ENCODE assay signal across 9 mouse cellular contexts in the genomic region with DNA sequence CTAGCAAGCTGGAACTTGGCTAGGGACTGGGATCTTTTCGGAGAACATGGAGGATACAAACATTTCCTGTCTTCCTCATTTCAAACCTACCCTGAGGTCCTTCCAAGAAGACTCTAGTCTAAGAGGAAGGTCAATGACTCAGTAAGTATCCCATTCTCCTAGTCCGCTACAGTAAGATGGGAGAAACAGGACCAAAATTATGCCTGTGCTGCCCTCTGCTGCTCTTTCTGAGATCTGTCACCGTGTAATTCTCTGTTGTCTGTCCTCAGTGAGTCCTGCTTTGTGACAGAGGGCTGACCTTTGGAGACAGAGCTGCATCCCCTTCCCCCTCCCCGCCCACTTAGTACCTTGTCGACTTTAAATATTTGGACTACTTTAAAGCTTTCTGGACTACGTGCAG.
A peak's percentile ranks its signal among the peaks of the same experiment; 100 is the strongest.
DNase-seq lines count a peak whose midpoint lies in the region; ATAC-seq and TF ChIP-seq lines count a peak whose summit lies in the region.
"Had no signal": no experiment of that assay in that cellular context is flagged by ENCODE, and none has a peak within 500 bp of the region (broad histone marks: within the 10 kb centered on the region; RNA-seq: fewer than 3 reads in every experiment).

No protein-coding gene starts in this region.

- no peaks in the 10 kb centered on the region for H3K4me1 ChIP-seq in heart, embryonic 12.5 days (replicated peaks)
- H3K4me1 ChIP-seq in limb, embryonic 14.5 days (ENCODE audit: control insufficient read depth, insufficient read depth, low read length): no peaks in the 10 kb centered on the region
- H3K4me1 ChIP-seq: heart, embryonic 15.5 days had no signal

- no peak overlapping the region for H3K4me3 ChIP-seq in heart, embryonic 12.5 days
- no peak overlapping the region for H3K4me3 ChIP-seq in limb, embryonic 14.5 days (replicated peaks; ENCODE audit: low read length)
- H3K4me3 ChIP-seq: heart, embryonic 15.5 days had no signal

- 22% methylated on average over 6 of the region's 6 CpGs for WGBS in heart, embryonic 12.5 days
- 20% methylated on average over 6 of the region's 6 CpGs for WGBS in limb, embryonic 14.5 days

- ATAC-seq in heart, embryonic 12.5 days (ENCODE audit: insufficient number of reproducible peaks, low FRiP score): 0 out of 2 replicates have a peak, but pooled peaks have one; percentile 15
- no peak for ATAC-seq in limb, embryonic 14.5 days (ENCODE audit: low FRiP score, low read depth)

- H3K9me3 ChIP-seq in heart, embryonic 12.5 days (replicated peaks): peaks cover 4% of the 10 kb centered on the region; the same call in 1 of the 2 replicates
- no peaks in the 10 kb centered on the region for H3K9me3 ChIP-seq in limb, embryonic 14.5 days (ENCODE audit: control insufficient read depth, low read length)
- H3K9me3 ChIP-seq: heart, embryonic 15.5 days had no signal

- no peak overlapping the region for H3K4me2 ChIP-seq in heart, embryonic 12.5 days
- H3K4me2 ChIP-seq in limb, embryonic 14.5 days (replicated peaks; ENCODE audit: low read depth, low read length, severe bottlenecking): no peak overlapping the region
- H3K4me2 ChIP-seq: heart, embryonic 15.5 days had no signal

- no peaks in the 10 kb centered on the region for H3K36me3 ChIP-seq in heart, embryonic 12.5 days
- H3K36me3 ChIP-seq in limb, embryonic 14.5 days (ENCODE audit: control insufficient read depth, insufficient read depth, low read length): no peaks in the 10 kb centered on the region
- H3K36me3 ChIP-seq: heart, embryonic 15.5 days had no signal

- TF ChIP-seq POLR2A in limb, embryonic 14.5 days (IDR thresholded peaks at IDR 0.05; ENCODE audit: borderline replicate concordance, extremely low read depth, insufficient read depth, insufficient read length): no peak

- no peak overlapping the region for H3K27ac ChIP-seq in heart, embryonic 12.5 days (ENCODE audit: poor library complexity, severe bottlenecking)
- no peak overlapping the region for H3K27ac ChIP-seq in limb, embryonic 14.5 days (replicated peaks; ENCODE audit: low read depth, low read length)
- H3K27ac ChIP-seq: heart, embryonic 15.5 days had no signal

- H3K27me3 ChIP-seq in heart, embryonic 12.5 days (replicated peaks): no peaks in the 10 kb centered on the region
- H3K27me3 ChIP-seq in limb, embryonic 14.5 days (ENCODE audit: control insufficient read depth, insufficient read depth, low read length): no peaks in the 10 kb centered on the region
- H3K27me3 ChIP-seq: heart, embryonic 15.5 days had no signal

- H3K9ac ChIP-seq in heart, embryonic 12.5 days: no peak overlapping the region
- H3K9ac ChIP-seq in limb, embryonic 14.5 days (ENCODE audit: low read depth, low read length, severe bottlenecking): no peak overlapping the region
- H3K9ac ChIP-seq: heart, embryonic 15.5 days had no signal

- no peak for DNase-seq in heart, adult 11 months
- peak; percentile 30 to 34 for DNase-seq in cerebellum, adult 18-20 months
- peak; percentile 30 for DNase-seq in forelimb bud, embryonic 11.5 days (ENCODE audit: low read depth, low spot score)
- peak; percentile 26 to 55 for DNase-seq in kidney, adult 8-10 months
- peak; percentile 51 for DNase-seq in limb, embryonic 14.5 days (ENCODE audit: low spot score)
- peak; percentile 82 for DNase-seq in retina, embryonic 14.5 days (ENCODE audit: low spot score)
- no peak for DNase-seq in thymus, adult 18-20 months

Comparison
In these comparisons a context has a peak if more than half of its experiments do, and no peak if none do; other contexts are left out.
1. DNase-seq: peak in cerebellum, adult 18-20 months (2 of 2), forelimb bud, embryonic 11.5 days (single experiment), kidney, adult 8-10 months (2 of 2), limb, embryonic 14.5 days (single experiment) and retina, embryonic 14.5 days (single experiment); none in heart, adult 11 months (single experiment) and thymus, adult 18-20 months (0 of 2).